Mouse (Mus musculus): ENCODE data around the gene Mpzl2. TPM values are rescaled to one million over a fixed set of nuclear protein-coding genes. Genes with fewer than 3 reads are reported as not detected.

Mpzl2 gene
- polyA plus RNA-seq, 1 experiment, result 18.8 TPM

- H3K27ac ChIP-seq (ENCODE audit: insufficient read depth, low read depth, low read length), result no peak overlapping the region
- no peak for DNase-seq
- no peaks in the 10 kb centered on the region for H3K4me1 ChIP-seq (ENCODE audit: control insufficient read depth, insufficient read depth, low read length)
- no peak for TF ChIP-seq POLR2A (IDR thresholded peaks at IDR 0.05; ENCODE audit: low read depth, low read length)
- no peak for TF ChIP-seq CTCF (conservative IDR thresholded peaks at IDR 0.05; ENCODE audit: insufficient read depth, insufficient read length, low read depth, low read length)
- H3K36me3 ChIP-seq (ENCODE audit: control insufficient read depth, insufficient read depth, low read length), result no peaks in the 10 kb centered on the region
- no peaks in the 10 kb centered on the region; the same call in 1 of the 2 replicates for H3K27me3 ChIP-seq (replicated peaks; ENCODE audit: control insufficient read depth, insufficient read depth, low read length)
- WGBS, result 49% methylated on average over 5 of the region's 5 CpGs
- H3K4me3 ChIP-seq (ENCODE audit: insufficient read depth, low read depth, low read length), result no peak overlapping the region
Observed at GRCm38 (mm10) chr9:44999776-45000175, 39.8 kb upstream of the Mpzl2 start.

DNA sequence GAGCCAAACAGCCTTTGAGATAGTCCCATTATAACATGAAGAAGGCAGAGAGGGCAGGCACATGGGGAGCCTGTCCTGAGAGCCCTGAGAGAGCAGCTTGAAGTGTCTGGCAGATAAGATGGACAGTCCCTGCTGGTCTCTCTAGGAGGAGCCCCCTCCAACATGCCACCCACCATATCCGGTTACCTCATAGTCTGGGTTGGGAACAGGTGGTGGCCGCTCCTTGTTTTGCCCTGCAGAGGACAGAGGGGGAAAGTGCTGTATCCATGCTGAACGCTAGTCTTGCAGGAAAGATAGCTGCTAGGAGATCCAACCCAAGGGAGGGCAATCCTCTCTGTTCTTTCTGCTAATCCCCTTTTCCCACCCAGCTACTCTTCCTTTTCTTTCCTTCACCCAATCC is 39.4 kb upstream of the Mpzl2 start:
- DNase-seq, result no peak
- H3K4me1 ChIP-seq (ENCODE audit: control insufficient read depth, insufficient read depth, low read length), result no peaks in the 10 kb centered on the region
- H3K36me3 ChIP-seq (ENCODE audit: control insufficient read depth, insufficient read depth, low read length), result no peaks in the 10 kb centered on the region
- no peak for TF ChIP-seq CTCF (conservative IDR thresholded peaks at IDR 0.05; ENCODE audit: insufficient read depth, insufficient read length, low read depth, low read length)
- TF ChIP-seq POLR2A (IDR thresholded peaks at IDR 0.05; ENCODE audit: low read depth, low read length), result no peak
- H3K27me3 ChIP-seq (replicated peaks; ENCODE audit: control insufficient read depth, insufficient read depth, low read length), result no peaks in the 10 kb centered on the region; the same call in 1 of the 2 replicates
- H3K4me3 ChIP-seq (ENCODE audit: insufficient read depth, low read depth, low read length), result no peak overlapping the region
- H3K27ac ChIP-seq (ENCODE audit: insufficient read depth, low read depth, low read length), result no peak overlapping the region
- WGBS, result 61% methylated on average over 3 of the region's 3 CpGs

GRCm38 (mm10) chr9:45007404-45007803 is 32.2 kb upstream of the Mpzl2 start:
- H3K27ac ChIP-seq (ENCODE audit: insufficient read depth, low read depth, low read length), result no peak overlapping the region
- TF ChIP-seq CTCF (conservative IDR thresholded peaks at IDR 0.05; ENCODE audit: insufficient read depth, insufficient read length, low read depth, low read length) (no peak), POLR2A (IDR thresholded peaks at IDR 0.05; ENCODE audit: low read depth, low read length) (no peak)
- no peak overlapping the region for H3K4me3 ChIP-seq (ENCODE audit: insufficient read depth, low read depth, low read length)
- WGBS, result 70% methylated on average over 12 of the region's 12 CpGs
- no peaks in the 10 kb centered on the region for H3K4me1 ChIP-seq (ENCODE audit: control insufficient read depth, insufficient read depth, low read length)
- DNase-seq, result no peak
- no peaks in the 10 kb centered on the region for H3K36me3 ChIP-seq (ENCODE audit: control insufficient read depth, insufficient read depth, low read length)
- H3K27me3 ChIP-seq (replicated peaks; ENCODE audit: control insufficient read depth, insufficient read depth, low read length), result no peaks in the 10 kb centered on the region; the same call in 1 of the 2 replicates

DNA sequence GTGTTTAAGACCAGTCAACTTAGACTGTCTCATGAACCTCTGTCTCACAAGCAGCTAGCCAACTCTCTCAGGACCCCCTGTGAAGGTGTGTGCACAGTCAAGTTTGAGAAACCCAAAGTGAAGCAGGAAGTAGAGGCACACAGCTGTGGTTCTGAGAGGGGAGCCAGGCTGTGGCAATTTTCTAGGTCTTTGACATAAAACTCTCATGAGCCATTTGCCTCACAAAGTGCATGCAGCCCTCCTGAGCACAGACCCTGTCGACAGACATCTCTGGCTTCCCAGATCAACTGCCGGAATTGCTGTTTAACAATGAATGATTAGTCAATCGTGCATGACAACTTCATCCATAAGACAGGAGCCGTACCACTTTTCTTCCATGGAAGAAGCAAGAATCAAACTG is 31.3 kb upstream of the Mpzl2 start:
- H3K27me3 ChIP-seq (replicated peaks; ENCODE audit: control insufficient read depth, insufficient read depth, low read length), result no peaks in the 10 kb centered on the region
- no peaks in the 10 kb centered on the region for H3K4me1 ChIP-seq (ENCODE audit: control insufficient read depth, insufficient read depth, low read length)
- H3K36me3 ChIP-seq (ENCODE audit: control insufficient read depth, insufficient read depth, low read length), result no peaks in the 10 kb centered on the region
- H3K4me3 ChIP-seq (ENCODE audit: insufficient read depth, low read depth, low read length), result no peak overlapping the region
- DNase-seq, result no peak
- TF ChIP-seq CTCF (conservative IDR thresholded peaks at IDR 0.05; ENCODE audit: insufficient read depth, insufficient read length, low read depth, low read length) (no peak), POLR2A (IDR thresholded peaks at IDR 0.05; ENCODE audit: low read depth, low read length) (no peak)
- WGBS, result 77% methylated on average over 4 of the region's 4 CpGs
- no peak overlapping the region for H3K27ac ChIP-seq (ENCODE audit: insufficient read depth, low read depth, low read length)

- TF ChIP-seq POLR2A (IDR thresholded peaks at IDR 0.05; ENCODE audit: low read depth, low read length) (no peak), CTCF (conservative IDR thresholded peaks at IDR 0.05; ENCODE audit: insufficient read depth, insufficient read length, low read depth, low read length) (no peak)
- Histone ChIP-seq H3K4me3 (ENCODE audit: insufficient read depth, low read depth, low read length) (no peak within 1 kb of the TSS), H3K4me1 (ENCODE audit: control insufficient read depth, insufficient read depth, low read length) (no peaks in the 10 kb centered on the region), H3K27me3 (replicated peaks; ENCODE audit: control insufficient read depth, insufficient read depth, low read length) (no peaks in the 10 kb centered on the region), H3K36me3 (ENCODE audit: control insufficient read depth, insufficient read depth, low read length) (no peaks in the 10 kb centered on the region), H3K27ac (ENCODE audit: insufficient read depth, low read depth, low read length) (no peak within 1 kb of the TSS)
- no peak for DNase-seq
- WGBS, result 86% methylated on average over 19 of the region's 19 CpGs
Observed at GRCm38 (mm10) chr9:45009180-45010078, 30.2 kb upstream of the Mpzl2 start, which contains the start of gene Cd3e. TSS of gene Cd3e (minus strand) at chr9:45009627.

GRCm38 (mm10) chr9:45010461-45010860 is 29.1 kb upstream of the Mpzl2 start:
- TF ChIP-seq POLR2A (IDR thresholded peaks at IDR 0.05; ENCODE audit: low read depth, low read length) (no peak), CTCF (conservative IDR thresholded peaks at IDR 0.05; ENCODE audit: insufficient read depth, insufficient read length, low read depth, low read length) (no peak)
- Histone ChIP-seq H3K4me3 (ENCODE audit: insufficient read depth, low read depth, low read length) (no peak overlapping the region), H3K36me3 (ENCODE audit: control insufficient read depth, insufficient read depth, low read length) (no peaks in the 10 kb centered on the region), H3K27ac (ENCODE audit: insufficient read depth, low read depth, low read length) (no peak overlapping the region), H3K4me1 (ENCODE audit: control insufficient read depth, insufficient read depth, low read length) (no peaks in the 10 kb centered on the region), H3K27me3 (replicated peaks; ENCODE audit: control insufficient read depth, insufficient read depth, low read length) (no peaks in the 10 kb centered on the region)
- WGBS, result 73% methylated on average over 4 of the region's 4 CpGs
- no peak for DNase-seq

DNA sequence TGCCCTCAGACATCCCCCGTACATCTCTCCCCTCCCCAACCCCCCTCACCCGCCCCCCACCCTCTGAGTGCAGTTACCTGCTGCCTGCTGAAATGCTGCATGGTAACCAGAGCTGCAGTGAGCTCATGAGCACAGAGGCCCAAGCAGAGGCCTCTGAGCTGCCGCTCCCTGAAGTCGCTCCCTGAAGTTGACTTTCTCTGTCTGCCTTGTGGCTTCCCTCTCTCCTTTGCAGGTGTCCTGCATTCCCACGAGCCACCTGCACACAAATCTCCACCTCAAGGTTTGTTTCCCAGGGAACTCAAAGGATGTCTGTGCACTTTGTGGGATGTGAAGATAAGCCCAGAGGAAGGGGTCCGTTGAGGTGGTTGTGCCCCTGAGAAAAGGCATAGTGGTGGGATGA is 28.3 kb upstream of the Mpzl2 start:
- TF ChIP-seq POLR2A (IDR thresholded peaks at IDR 0.05; ENCODE audit: low read depth, low read length) (no peak), CTCF (conservative IDR thresholded peaks at IDR 0.05; ENCODE audit: insufficient read depth, insufficient read length, low read depth, low read length) (no peak)
- H3K36me3 ChIP-seq (ENCODE audit: control insufficient read depth, insufficient read depth, low read length), result no peaks in the 10 kb centered on the region
- no peak for DNase-seq
- 50% methylated on average over 6 of the region's 6 CpGs for WGBS
- H3K27me3 ChIP-seq (replicated peaks; ENCODE audit: control insufficient read depth, insufficient read depth, low read length), result no peaks in the 10 kb centered on the region
- H3K4me3 ChIP-seq (ENCODE audit: insufficient read depth, low read depth, low read length), result no peak overlapping the region
- no peak overlapping the region for H3K27ac ChIP-seq (ENCODE audit: insufficient read depth, low read depth, low read length)
- H3K4me1 ChIP-seq (ENCODE audit: control insufficient read depth, insufficient read depth, low read length), result no peaks in the 10 kb centered on the region

Measured in kidney, adult 2 months (tissue).